Mouse (Mus musculus) spleen, adult 2 months (tissue): ENCODE data around the gene Gm12253.

Source experiments
- CTCF ChIP-seq: fragments of 200-500 bp; IDR thresholded peaks from 2 replicates; pipeline ENCODE4 v1.5.1; 2011; ENCODE audit warnings: mild to moderate bottlenecking, inconsistent platforms; ENCODE audit not compliant: insufficient read depth, insufficient read length, insufficient replicate concordance; ENCODE audit errors: extremely low read depth
- POLR2A ChIP-seq: fragments of 200-500 bp; IDR thresholded peaks from 2 replicates; pipeline ENCODE4 v1.6.1; 2011; ENCODE audit warnings: low read depth, low read length, inconsistent platforms

DNA sequence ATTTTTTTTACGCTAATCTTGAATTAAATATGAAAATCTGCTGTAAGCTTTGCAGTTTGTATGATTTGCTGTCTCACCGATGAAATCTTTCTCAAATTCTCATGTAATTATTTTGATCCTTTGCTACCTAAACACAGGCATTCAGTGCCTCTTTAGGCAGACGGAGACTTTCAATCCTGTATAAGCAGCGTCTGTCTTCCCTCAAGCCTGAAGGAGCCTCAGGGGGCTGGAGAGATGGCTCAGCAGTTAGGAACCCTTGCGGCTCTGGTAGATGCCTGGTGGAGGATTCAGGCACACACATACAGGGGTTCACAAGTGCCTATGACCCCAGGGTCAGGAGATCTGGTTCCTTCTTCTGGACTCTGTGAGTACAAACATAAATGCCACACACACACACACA, 31.7 kb upstream of the Gm12253 start:
- TF ChIP-seq POLR2A (no peak), CTCF (no peak)
